Mouse (Mus musculus): Measurements from ENCODE around the gene Adssl1.
A peak's percentile ranks its signal among the peaks of the same experiment; 100 is the strongest.

GRCm38 (mm10) chr12:112644855-112645506 lies 25.1 kb downstream of the Adssl1 start:
- TF ChIP-seq POLR2A (IDR thresholded peaks at IDR 0.05; ENCODE audit: extremely low read depth, insufficient read depth, low read length) (peak; percentile 65), CTCF (IDR thresholded peaks at IDR 0.05; ENCODE audit: extremely low read depth, insufficient read depth, low read length) (no peak)

Measured in cortical plate, adult 2 months (tissue).